Mouse (Mus musculus) limb, embryonic 10.5 days (tissue): ENCODE results near the gene Lrwd1. TPM values are rescaled to one million over a fixed set of nuclear protein-coding genes. Genes with fewer than 3 reads are reported as not detected.
"Not testable (repeated sequence)": the region's sequence is repeated elsewhere in the genome, so short reads cannot be mapped to it uniquely, and the experiment has no call there.

ENCODE experiments used
- DNase-seq: peaks from one replicate; pipeline ENCODE4 v3.0.0-alpha.2; 2017; ENCODE audit warnings: low spot score
- H3K27ac ChIP-seq: fragments of 300-500 bp; sonication (generic); 2 replicates; pipeline ENCODE4 v1.5.1; 2016; ENCODE audit warnings: mild to moderate bottlenecking
- H3K27me3 ChIP-seq: fragments of 300-500 bp; sonication (generic); 2 replicates; pipeline ENCODE4 v1.6.1; 2016; ENCODE audit warnings: low read depth, mild to moderate bottlenecking; ENCODE audit not compliant: poor library complexity, severe bottlenecking
- H3K36me3 ChIP-seq: fragments of 300-500 bp; sonication (generic); 2 replicates; pipeline ENCODE4 v1.6.1; 2016; ENCODE audit warnings: mild to moderate bottlenecking, moderate library complexity
- H3K4me1 ChIP-seq: fragments of 300-500 bp; sonication (generic); 2 replicates; pipeline ENCODE4 v1.6.1; 2016
- H3K4me3 ChIP-seq: fragments of 300-500 bp; sonication (generic); 2 replicates; pipeline ENCODE4 v1.5.1; 2016; ENCODE audit warnings: mild to moderate bottlenecking, moderate library complexity
- H3K9me3 ChIP-seq: fragments of 300-500 bp; sonication (generic); replicated peaks from 2 replicates; pipeline ENCODE4 v1.6.1; 2016; ENCODE audit warnings: mild to moderate bottlenecking
- WGBS: fragments of 180-500 bp; shearing (Covaris S2); methylation state at CpG from one replicate; pipeline ENCODE4 v1.1.7; 2016; 5-methylcytosine and 5-hydroxymethylcytosine counted together
- polyA plus RNA-seq: library from polyadenylated mRNA; unstranded; fragments of >200 nt; fragmentation: Nextera tagmentation; extraction: Ambion mirVana; gene quantifications from 2 replicates; pipeline ENCODE4 v1.2.1, GENCODE M21; 2016

Lrwd1 gene
- polyA plus RNA-seq, 1 experiment from 2014 or later = 62.4 TPM

DNA sequence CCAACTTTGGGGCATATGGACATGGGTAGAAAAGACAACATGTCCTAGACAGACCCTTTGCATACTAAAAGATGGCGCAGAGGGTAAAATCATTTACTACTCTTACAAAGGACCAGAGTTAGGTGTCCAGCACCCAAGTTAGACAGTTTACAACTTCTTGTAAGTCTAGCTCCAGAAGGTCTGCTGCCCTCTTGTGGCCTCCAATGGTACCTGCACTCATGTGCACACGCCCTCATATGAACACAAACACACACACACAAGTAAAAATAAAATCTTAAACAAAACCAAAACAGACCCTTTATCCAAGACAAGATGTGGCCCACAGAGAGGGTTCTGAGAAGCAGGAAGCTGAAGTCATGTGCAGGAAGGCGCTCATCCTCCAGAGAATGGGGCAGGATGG lies 32.2 kb upstream of the Lrwd1 start:
- H3K27ac ChIP-seq = no peak overlapping the region
- peaks cover 6% of the 10 kb centered on the region; the same call in 1 of the 2 replicates for H3K36me3 ChIP-seq
- H3K4me1 ChIP-seq = peaks cover 18% of the 10 kb centered on the region
- WGBS = 96% methylated on average over 3 of the region's 3 CpGs
- H3K9me3 ChIP-seq = no peaks in the 10 kb centered on the region
- no peak overlapping the region for H3K4me3 ChIP-seq
- no peak for DNase-seq
- peaks cover 8% of the 10 kb centered on the region; the same call in 1 of the 2 replicates for H3K27me3 ChIP-seq

DNA sequence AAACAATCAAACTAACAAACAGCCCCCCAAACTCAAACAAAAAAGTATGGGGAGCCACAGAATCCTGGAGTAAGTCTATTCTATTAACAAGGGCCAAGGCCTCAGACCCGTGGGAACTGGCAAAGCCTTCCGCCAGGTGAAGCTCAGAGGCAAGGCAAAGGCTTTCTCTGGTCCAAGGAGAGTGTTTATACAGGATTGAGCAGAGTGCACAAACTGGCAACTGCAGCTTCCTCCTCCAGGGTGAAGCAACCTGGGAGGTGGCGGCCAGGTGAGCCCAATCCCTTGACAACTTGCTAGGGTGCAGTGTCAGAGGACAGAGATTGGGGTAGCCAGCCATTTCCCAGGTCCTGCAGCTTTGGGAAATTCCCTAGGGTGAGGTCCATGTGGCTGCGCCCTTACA lies 31.4 kb upstream of the Lrwd1 start:
- no peak overlapping the region for H3K4me3 ChIP-seq
- no peak overlapping the region for H3K27ac ChIP-seq
- H3K9me3 ChIP-seq = no peaks in the 10 kb centered on the region
- H3K36me3 ChIP-seq = peaks cover 6% of the 10 kb centered on the region; the same call in 1 of the 2 replicates
- no peak for DNase-seq
- H3K27me3 ChIP-seq = peaks cover 8% of the 10 kb centered on the region; the same call in 1 of the 2 replicates
- peaks cover 18% of the 10 kb centered on the region for H3K4me1 ChIP-seq
- 91% methylated on average over 4 of the region's 4 CpGs for WGBS

DNA sequence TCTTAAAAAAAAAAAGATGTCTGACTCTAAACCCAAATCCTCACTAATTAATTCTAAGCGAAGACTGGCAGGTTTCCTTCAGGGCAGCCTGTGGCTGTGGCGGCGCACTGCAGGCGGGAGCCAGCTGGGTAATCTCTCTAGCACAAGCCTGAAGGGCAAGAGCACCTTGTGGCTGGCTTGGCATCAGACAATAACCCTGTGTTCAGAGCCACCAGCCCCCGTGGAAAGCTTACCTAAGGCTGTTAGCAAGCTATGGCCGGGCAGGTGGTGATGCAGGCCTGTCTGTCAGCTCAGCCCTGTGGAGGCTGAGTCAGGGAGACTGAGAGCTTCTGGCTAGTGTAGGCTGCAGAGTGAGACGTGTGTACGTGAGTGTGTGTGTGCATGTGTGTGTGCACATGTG lies 29.4 kb upstream of the Lrwd1 start:
- Histone ChIP-seq H3K9me3 (no peaks in the 10 kb centered on the region), H3K27me3 (no peaks in the 10 kb centered on the region), H3K4me3 (no peak overlapping the region), H3K4me1 (peaks cover 4% of the 10 kb centered on the region), H3K27ac (no peak overlapping the region), H3K36me3 (peaks cover 6% of the 10 kb centered on the region; the same call in 1 of the 2 replicates)
- no peak for DNase-seq
- WGBS = 88% methylated on average over 8 of the region's 8 CpGs

DNA sequence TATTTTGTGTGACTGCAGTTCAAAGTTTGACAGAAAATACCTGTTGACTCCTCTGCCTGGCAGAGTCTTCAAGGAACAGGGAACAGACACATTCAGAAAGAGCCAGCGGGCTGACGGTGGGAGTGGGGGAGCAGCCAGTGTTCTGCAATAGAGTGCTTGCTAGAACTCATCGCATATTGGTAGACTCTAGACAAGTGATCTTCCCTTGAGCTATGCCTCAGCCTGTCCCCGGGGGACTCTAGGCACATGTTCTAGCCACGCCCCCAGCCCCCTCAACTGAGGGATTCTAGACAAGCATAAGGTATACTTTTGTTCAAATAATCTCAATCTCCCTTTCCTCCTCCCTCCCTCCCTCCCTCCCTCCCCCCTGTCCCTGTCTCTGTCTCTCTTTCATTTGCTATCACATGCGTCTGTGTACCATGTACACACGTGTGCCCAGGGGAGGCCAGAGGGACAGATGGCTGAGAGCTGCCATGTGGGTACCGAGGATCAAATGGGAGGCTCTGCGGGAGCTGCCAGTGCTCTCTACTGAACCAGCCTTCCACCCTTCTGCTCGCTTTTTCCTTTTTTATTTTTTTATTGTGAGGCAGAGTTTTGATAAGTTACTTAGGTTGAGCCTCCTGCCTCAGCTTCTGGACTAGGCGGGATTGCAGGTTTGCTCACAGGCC lies 28.1 kb upstream of the Lrwd1 start:
- 85% methylated on average over 11 of the region's 11 CpGs for WGBS
- H3K27ac ChIP-seq = no peak overlapping the region

DNA sequence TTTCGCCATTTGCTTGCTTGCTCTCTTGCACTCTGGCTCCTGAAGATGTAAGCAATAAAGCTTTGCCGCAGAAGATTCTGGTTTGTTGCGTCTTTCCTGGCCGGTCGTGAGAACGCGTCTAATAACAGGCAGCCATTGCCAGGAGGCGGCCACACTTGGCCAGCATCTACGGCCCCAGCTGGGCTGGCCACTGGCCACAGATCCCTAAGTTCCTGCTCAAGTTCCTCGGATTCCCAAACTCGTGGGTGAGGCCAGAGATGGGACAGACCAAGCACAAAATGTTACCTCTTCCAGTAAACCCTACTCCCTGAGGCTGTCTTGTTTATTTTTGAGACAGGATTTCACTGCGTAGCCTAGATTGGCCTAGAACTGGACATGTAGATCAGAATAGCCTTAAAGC lies 24.2 kb upstream of the Lrwd1 start:
- H3K4me3 ChIP-seq, H3K27ac ChIP-seq: not testable (repeated sequence)
- WGBS = 92% methylated on average over 11 of the region's 12 CpGs

More for the DNA sequence above, 28.1 kb upstream of the Lrwd1 start:
- H3K9me3 ChIP-seq = no peaks in the 10 kb centered on the region
- peaks cover 6% of the 10 kb centered on the region; the same call in 1 of the 2 replicates for H3K36me3 ChIP-seq
- no peak overlapping the region for H3K4me3 ChIP-seq
- H3K27me3 ChIP-seq = no peaks in the 10 kb centered on the region
- H3K4me1 ChIP-seq = no peaks in the 10 kb centered on the region
- DNase-seq = no peak

DNA sequence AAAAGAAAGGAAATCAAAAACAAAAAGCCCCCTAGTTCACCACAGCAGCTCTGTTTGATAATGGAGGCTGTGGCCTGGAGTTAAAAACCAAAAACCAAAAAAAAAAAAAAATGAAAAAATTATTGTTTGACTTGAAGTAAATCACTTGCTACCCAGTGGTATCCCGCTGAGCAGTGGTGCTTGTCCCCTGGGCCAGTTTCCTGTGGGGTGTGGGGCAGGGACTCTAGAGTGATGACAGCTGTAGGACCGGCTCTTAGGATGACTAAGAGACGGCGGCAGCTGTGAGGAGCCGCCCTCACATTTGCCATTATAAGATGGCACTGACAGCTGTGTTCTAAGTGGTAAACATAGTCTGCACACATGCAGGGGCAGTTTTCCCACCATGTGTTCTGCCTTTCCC lies 19.5 kb upstream of the Lrwd1 start:
- H3K27ac ChIP-seq = no peak overlapping the region
- no peak for DNase-seq
- 89% methylated on average over 5 of the region's 5 CpGs for WGBS

More for the DNA sequence above, 24.2 kb upstream of the Lrwd1 start:
- H3K27me3 ChIP-seq, H3K4me1 ChIP-seq, DNase-seq, H3K36me3 ChIP-seq, H3K9me3 ChIP-seq: not testable (repeated sequence)

DNA sequence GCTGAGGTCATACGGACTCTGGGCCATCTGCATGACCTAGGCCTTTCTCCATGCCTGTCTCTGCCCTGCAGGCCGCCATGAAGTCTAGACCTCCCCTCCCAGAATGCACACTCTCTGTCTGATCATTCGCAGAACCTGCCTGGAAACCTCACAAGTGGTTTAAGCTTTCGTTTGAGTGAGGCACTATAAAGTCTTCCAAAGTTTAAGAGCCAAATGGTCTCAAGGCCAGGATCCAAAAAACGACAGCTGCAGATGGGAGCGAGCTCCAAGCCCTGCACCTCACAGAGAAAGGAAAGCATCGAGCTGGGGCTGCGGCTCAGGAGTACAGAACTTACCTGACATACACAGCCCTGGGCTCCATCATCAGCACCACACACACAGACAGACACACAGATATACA lies 16.5 kb upstream of the Lrwd1 start:
- WGBS = 86% methylated on average over 8 of the region's 8 CpGs
- no peak for DNase-seq
- no peaks in the 10 kb centered on the region for H3K36me3 ChIP-seq
- no peaks in the 10 kb centered on the region for H3K4me1 ChIP-seq
- H3K9me3 ChIP-seq = no peaks in the 10 kb centered on the region
- no peak overlapping the region for H3K27ac ChIP-seq
- no peak overlapping the region for H3K4me3 ChIP-seq
- no peaks in the 10 kb centered on the region for H3K27me3 ChIP-seq

More for the DNA sequence above, 19.5 kb upstream of the Lrwd1 start:
- H3K4me1 ChIP-seq = no peaks in the 10 kb centered on the region
- no peaks in the 10 kb centered on the region for H3K36me3 ChIP-seq
- no peaks in the 10 kb centered on the region for H3K27me3 ChIP-seq
- H3K4me3 ChIP-seq = no peak overlapping the region
- no peaks in the 10 kb centered on the region for H3K9me3 ChIP-seq

DNA sequence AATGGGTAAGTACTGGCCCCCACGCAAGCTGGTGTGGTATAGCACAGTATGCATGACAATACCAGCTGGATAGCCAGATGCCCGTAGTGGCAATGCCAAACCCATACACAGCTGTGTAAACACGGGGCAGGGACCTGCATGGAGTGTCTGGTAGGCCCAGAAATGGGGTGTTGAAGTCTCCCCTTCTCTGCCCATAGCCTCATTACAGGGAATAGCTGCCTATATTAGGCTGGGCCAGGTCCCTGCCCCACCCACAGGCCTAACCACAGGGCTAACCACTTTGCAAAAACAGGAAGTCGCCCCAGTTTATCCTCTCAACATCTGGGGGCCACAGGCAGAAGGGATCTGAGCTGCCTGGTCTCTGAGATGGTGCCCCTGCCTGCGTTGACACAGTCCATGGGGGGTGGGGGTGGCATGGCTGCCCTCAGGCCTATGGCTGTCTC lies 13.3 kb upstream of the Lrwd1 start:
- not testable (repeated sequence) for H3K36me3 ChIP-seq, H3K9me3 ChIP-seq, H3K27me3 ChIP-seq, H3K27ac ChIP-seq, H3K4me3 ChIP-seq, H3K4me1 ChIP-seq, DNase-seq
- 74% methylated on average over 5 of the region's 5 CpGs for WGBS

DNA sequence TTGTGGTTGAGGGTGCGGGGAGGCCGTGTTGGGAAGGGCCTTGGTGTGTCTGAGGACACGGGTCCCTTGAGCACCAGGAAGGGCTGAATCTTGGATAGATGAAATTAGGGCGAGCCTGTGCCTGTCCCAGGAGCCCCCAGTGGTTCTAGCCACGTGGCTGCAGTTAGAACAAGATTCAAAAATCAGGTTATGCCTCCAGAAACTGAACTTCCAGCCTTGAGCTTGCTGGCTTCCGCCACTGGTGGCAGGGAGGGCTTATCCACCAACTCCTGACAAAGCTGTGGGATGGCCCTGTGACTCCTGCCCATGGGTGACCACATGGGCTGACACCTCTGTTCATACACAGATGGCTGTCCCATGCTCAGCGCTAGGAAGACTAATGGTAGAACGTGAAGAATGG lies 11.8 kb upstream of the Lrwd1 start:
- no peak for DNase-seq
- Histone ChIP-seq H3K27me3 (no peaks in the 10 kb centered on the region), H3K9me3 (no peaks in the 10 kb centered on the region), H3K4me3 (no peak overlapping the region), H3K36me3 (no peaks in the 10 kb centered on the region), H3K27ac (no peak overlapping the region), H3K4me1 (no peaks in the 10 kb centered on the region)
- 74% methylated on average over 8 of the region's 8 CpGs for WGBS

DNA sequence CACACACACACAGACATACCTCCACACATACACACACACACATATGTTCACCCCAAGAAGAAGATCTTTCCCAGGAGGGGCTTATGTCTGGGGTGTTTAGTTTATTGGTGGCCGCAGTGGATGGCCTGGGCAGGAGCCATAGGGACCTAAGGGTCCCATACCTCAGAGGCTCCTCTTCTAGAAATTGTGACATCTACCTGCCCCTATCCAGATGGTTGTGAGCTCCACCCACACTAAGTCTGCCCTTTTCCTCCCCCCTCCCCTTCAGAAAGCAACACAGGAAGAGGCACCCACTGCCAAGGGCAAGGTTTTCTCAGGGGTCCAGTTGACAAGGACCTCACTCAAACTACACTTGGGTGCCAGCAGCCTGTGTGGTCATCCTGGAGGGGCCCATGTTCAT lies 11.1 kb upstream of the Lrwd1 start:
- 100% methylated on average over 1 of the region's 1 CpGs for WGBS
- no peaks in the 10 kb centered on the region for H3K4me1 ChIP-seq
- no peaks in the 10 kb centered on the region for H3K9me3 ChIP-seq
- no peak overlapping the region for H3K27ac ChIP-seq
- DNase-seq = no peak
- H3K4me3 ChIP-seq = no peak overlapping the region
- peaks cover 6% of the 10 kb centered on the region for H3K36me3 ChIP-seq
- H3K27me3 ChIP-seq = no peaks in the 10 kb centered on the region

DNA sequence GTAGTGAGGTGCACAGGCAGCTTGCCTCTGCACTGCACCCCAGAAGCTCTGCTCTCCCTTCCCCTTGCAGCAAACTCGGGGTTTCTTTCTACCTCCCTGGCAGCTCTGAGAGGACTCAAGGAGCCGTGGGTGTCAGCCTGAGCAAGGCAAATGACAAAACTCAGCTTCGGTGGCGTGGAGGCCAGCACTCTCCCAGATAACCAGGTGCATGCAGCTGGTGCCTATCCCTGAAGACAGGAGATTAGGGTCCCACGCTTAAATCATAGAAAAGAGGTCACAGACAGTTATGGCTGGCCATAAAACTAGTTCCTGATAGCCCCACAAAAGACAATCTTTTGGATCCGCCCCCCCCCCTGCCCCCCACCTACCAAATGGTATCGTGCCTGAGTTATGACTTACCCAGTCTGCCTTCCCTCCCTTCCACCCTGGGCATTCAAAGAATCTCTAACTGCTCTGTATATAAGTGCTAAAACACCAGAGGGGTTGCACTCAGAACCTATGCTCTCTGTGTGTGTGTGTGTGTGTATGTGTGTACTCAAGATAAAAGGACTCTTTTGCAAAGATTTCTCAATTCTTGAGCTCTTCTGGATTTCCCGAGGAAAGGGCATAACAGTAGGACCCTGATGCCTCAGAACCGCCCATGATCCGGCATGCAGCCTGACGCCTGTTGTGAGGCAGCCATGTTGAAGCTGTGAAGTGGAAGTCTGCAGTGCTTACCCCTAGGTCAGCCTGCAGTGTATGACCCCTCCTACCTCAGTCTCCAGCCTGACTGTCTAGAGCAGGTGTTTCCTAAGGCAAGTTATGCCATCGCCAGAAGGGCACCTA lies 8.9 kb upstream of the Lrwd1 start:
- no peaks in the 10 kb centered on the region for H3K27me3 ChIP-seq
- no peak for DNase-seq
- H3K36me3 ChIP-seq = peaks cover 26% of the 10 kb centered on the region
- no peak overlapping the region for H3K4me3 ChIP-seq
- no peaks in the 10 kb centered on the region for H3K9me3 ChIP-seq
- no peak overlapping the region for H3K27ac ChIP-seq
- H3K4me1 ChIP-seq = no peaks in the 10 kb centered on the region
- WGBS = 75% methylated on average over 12 of the region's 12 CpGs

DNA sequence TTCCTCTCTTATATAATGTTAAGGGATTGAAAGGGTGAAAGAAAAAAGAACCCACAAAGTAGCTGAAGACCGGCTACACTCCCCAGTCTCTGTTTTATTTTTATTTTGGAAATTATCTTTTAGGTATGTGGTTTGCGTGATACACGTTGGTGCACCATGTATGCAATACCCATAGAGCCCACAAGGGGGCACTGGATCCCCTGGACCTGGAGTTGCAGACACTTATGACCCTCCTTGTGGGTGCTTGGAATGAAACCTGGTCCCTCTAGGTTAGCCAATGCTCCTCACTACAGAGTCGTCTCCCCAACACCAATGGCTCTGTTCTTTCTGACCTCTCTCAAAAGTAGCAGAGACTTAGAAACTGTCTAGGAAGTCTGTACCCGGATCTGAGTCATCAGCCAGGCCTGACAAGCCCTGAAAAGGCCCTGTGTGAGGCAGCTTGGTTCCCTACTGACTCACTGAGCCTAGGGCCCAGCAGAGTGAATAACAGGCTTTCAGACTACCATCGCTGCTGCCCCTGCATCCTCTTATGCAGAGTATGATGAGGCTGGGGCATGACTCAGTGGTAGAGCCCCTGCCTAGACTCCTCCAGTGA lies 7.4 kb upstream of the Lrwd1 start:
- H3K27ac ChIP-seq = no peak overlapping the region
- no peaks in the 10 kb centered on the region for H3K4me1 ChIP-seq
- WGBS = 88% methylated on average over 6 of the region's 6 CpGs
- H3K9me3 ChIP-seq = no peaks in the 10 kb centered on the region
- peaks cover 41% of the 10 kb centered on the region for H3K36me3 ChIP-seq
- DNase-seq = no peak
- no peak overlapping the region for H3K4me3 ChIP-seq
- no peaks in the 10 kb centered on the region for H3K27me3 ChIP-seq

DNA sequence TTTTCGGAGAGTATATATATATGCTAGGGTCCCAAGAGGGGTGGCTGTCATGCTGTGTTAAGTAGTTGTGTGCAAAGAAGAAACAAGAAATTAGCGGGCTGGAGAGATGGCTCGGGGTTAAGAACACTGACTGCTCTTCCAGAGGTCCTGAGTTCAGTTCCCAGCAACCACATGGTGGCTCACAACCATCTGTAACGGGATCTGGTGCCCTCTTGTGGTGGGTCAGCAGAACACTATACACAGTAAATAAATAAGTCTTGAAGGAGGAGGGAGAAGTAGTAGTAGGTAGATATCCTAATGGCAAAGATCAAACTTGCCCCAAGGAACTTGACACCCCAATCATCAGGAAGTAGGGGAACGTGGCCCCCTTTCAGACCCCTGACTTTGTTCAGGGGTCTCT lies 6.9 kb upstream of the Lrwd1 start:
- Histone ChIP-seq H3K4me3 (no peak overlapping the region), H3K36me3 (peaks cover 45% of the 10 kb centered on the region), H3K27ac (no peak overlapping the region), H3K4me1 (no peaks in the 10 kb centered on the region), H3K9me3 (no peaks in the 10 kb centered on the region), H3K27me3 (no peaks in the 10 kb centered on the region)
- 85% methylated on average over 5 of the region's 5 CpGs for WGBS
- DNase-seq = no peak
